8 mouse cellular contexts compared by ENCODE assay signal in the genomic region with DNA sequence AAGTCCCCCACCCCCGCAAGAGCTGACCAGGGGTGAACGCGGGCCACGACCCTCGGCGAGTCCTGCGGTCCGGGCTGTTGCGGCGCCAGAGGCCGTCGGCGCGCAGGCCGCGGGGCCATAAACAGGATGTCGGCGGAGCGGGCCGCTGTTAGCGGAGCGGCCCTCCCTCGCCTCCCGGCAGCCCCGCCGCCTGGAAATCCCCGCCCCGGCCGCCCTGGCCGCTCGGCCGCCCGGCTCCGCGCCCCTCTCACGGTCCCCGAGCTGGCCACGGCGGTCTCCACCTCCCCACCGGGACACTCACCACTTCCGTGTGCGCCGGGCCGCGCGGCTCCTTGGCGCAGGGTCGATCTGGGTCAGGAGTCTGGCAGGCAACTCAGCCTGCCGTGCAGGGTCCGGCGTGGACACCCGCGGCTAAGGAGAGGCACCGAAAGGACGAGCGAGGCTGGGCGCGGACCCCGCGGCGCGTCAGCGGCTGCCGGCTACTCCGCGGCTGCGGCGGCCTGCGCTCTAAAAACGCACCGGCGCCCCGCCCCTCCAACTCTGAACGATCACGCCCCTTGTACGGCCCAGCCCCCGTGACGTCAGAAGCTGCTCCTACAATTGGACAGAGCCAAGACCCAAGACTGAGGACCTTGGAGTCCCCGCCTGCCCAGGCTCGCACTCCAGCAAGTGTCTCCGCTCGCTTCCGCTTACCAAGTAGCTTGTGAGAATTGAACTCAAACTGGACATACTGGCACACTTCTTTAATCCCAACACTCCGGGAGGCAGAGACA. TPM values are rescaled to one million over a fixed set of nuclear protein-coding genes. Genes with fewer than 3 reads are reported as not detected.
DNase-seq lines count a peak whose midpoint lies in the region; ATAC-seq lines count a peak whose summit lies in the region.

Gene Jak1 (minus strand): TSS at position 542 of the 773 bp plus-strand sequence.

- no peaks in the 10 kb centered on the region for H3K27me3 ChIP-seq in forebrain, embryonic 14.5 days (replicated peaks; ENCODE audit: control insufficient read depth, insufficient read depth, low read length)
- 0 out of 2 replicates have a peak, but pooled peaks cover 5% of the 10 kb centered on the region for H3K27me3 ChIP-seq in neural tube, embryonic 15.5 days (replicated peaks)

- H3K9me3 ChIP-seq in forebrain, embryonic 14.5 days (replicated peaks; ENCODE audit: control insufficient read depth, low read length) = no peaks in the 10 kb centered on the region
- H3K9me3 ChIP-seq in neural tube, embryonic 15.5 days (replicated peaks) = no peaks in the 10 kb centered on the region

- under 1% methylated on average over 71 of the region's 84 CpGs for WGBS in forebrain, embryonic 14.5 days
- WGBS in neural tube, embryonic 15.5 days = under 1% methylated on average over 71 of the region's 84 CpGs

- peak; percentile 99 for ATAC-seq in forebrain, embryonic 14.5 days
- peak; percentile 98 for ATAC-seq in neural tube, embryonic 15.5 days (ENCODE audit: low FRiP score)

- peak within 1 kb of the TSS; percentile 27; the same call in 1 of the 2 replicates for H3K27ac ChIP-seq in forebrain, embryonic 14.5 days (ENCODE audit: low read depth, low read length)
- peak within 1 kb of the TSS; percentile 81 for H3K27ac ChIP-seq in neural tube, embryonic 15.5 days (replicated peaks)

- H3K4me2 ChIP-seq in forebrain, embryonic 14.5 days (ENCODE audit: low read length) = peak within 1 kb of the TSS; percentile 73
- peak within 1 kb of the TSS; percentile 76 for H3K4me2 ChIP-seq in neural tube, embryonic 15.5 days

- intact Hi-C loops in heart, postnatal 14 days (cut with DNase I) = loop anchor here (5.0 kb wide), 3 partner anchors 83 to 93 kb away; no protein-coding TSS in a partner anchor

- peak within 1 kb of the TSS; percentile 91 for H3K4me3 ChIP-seq in forebrain, embryonic 14.5 days (ENCODE audit: low read depth, low read length)
- H3K4me3 ChIP-seq in neural tube, embryonic 15.5 days (replicated peaks) = peak within 1 kb of the TSS; percentile 91

- no peaks in the 10 kb centered on the region for H3K4me1 ChIP-seq in forebrain, embryonic 14.5 days (ENCODE audit: control insufficient read depth, insufficient read depth, low read length)
- H3K4me1 ChIP-seq in neural tube, embryonic 15.5 days = peaks cover 16% of the 10 kb centered on the region

- peak within 1 kb of the TSS; percentile 87 for H3K9ac ChIP-seq in forebrain, embryonic 14.5 days (ENCODE audit: low read length)
- H3K9ac ChIP-seq in neural tube, embryonic 15.5 days (replicated peaks) = peak within 1 kb of the TSS; percentile 92

- peak; percentile 95 for DNase-seq in ES-CJ7 (ENCODE audit: low read depth, low spot score)
- peak; percentile 95 for DNase-seq in cerebellum, adult 11 months
- DNase-seq in forebrain, embryonic 14.5 days (ENCODE audit: low spot score) = peak; percentile 97
- peak; percentile 98 to 99 for DNase-seq in heart, postnatal 14 days
- DNase-seq in layer of hippocampus, adult 11-12 months (ENCODE audit: low spot score) = peak; percentile 98
- peak; percentile 99 for DNase-seq in lung, adult 18-20 months
- DNase-seq in testis, postnatal 14 days (ENCODE audit: low spot score) = peak; percentile 95

- H3K36me3 ChIP-seq in forebrain, embryonic 14.5 days (ENCODE audit: control insufficient read depth, insufficient read depth, low read length) = no peaks in the 10 kb centered on the region
- H3K36me3 ChIP-seq in neural tube, embryonic 15.5 days = no peaks in the 10 kb centered on the region

RNA-seq across cellular contexts. Expression of gene Jak1, which starts in this region (rescaled TPM):
- 43.6 and 58.5 TPM in 2 replicates for polyA plus RNA-seq in forebrain, embryonic 14.5 days (2014; fragmentation: Nextera tagmentation; extraction: Ambion mirVana)
- 10 to 100 TPM; 74.9 to 79.6 TPM for total RNA-seq in heart, postnatal 14 days (2021)
- polyA plus RNA-seq in neural tube, embryonic 15.5 days (2015; fragmentation: Nextera tagmentation; extraction: Ambion mirVana) = 85.2 and 95.6 TPM in 2 replicates

Comparison
In these comparisons a context has a peak if more than half of its experiments do, and no peak if none do; other contexts are left out.
1. Peak in every context shown above with its lines: DNase-seq, ATAC-seq, H3K4me3 ChIP-seq and H3K27ac ChIP-seq.